ENCODE assay signal across 13 mouse cellular contexts in genomic region chr5:137613076-137613475, GRCm38 (mm10). TPM values are rescaled to one million over a fixed set of nuclear protein-coding genes. Genes with fewer than 3 reads are reported as not detected.
DNase-seq lines count a peak whose midpoint lies in the region; ATAC-seq and TF ChIP-seq lines count a peak whose summit lies in the region.
"Had no signal": no experiment of that assay in that cellular context is flagged by ENCODE, and none has a peak within 500 bp of the region (broad histone marks: within the 10 kb centered on the region; RNA-seq: fewer than 3 reads in every experiment).

No protein-coding gene starts in this region.

- 81% methylated on average over 5 of the region's 5 CpGs for WGBS in kidney, adult 2 months
- WGBS in heart, embryonic 13.5 days: 74% methylated on average over 5 of the region's 5 CpGs
- WGBS in stomach, postnatal 0 days: 49% methylated on average over 5 of the region's 5 CpGs

- H3K27me3 ChIP-seq in kidney, adult 2 months (replicated peaks; ENCODE audit: control insufficient read depth, insufficient read depth, low read length): no peaks in the 10 kb centered on the region
- peaks cover 15% of the 10 kb centered on the region; the same call in 1 of the 2 replicates for H3K27me3 ChIP-seq in heart, embryonic 13.5 days (replicated peaks)
- H3K27me3 ChIP-seq in stomach, postnatal 0 days (ENCODE audit: control insufficient read depth, insufficient read depth, low read length): no peaks in the 10 kb centered on the region

- peaks cover 14% of the 10 kb centered on the region for H3K4me1 ChIP-seq in kidney, adult 2 months (ENCODE audit: control insufficient read depth, insufficient read depth, low read length)
- H3K4me1 ChIP-seq in heart, embryonic 13.5 days: peaks cover 58% of the 10 kb centered on the region
- peaks cover 12% of the 10 kb centered on the region for H3K4me1 ChIP-seq in stomach, postnatal 0 days (replicated peaks; ENCODE audit: control insufficient read depth, insufficient read depth)

- no peak for DNase-seq in kidney, adult 2 months
- DNase-seq in kidney, postnatal 14 days: no peak
- peak; percentile 40 for DNase-seq in urinary bladder, postnatal 14 days (ENCODE audit: low spot score)
- DNase-seq in urinary bladder, postnatal 4 days (ENCODE audit: low spot score in 2 of 2): no peak
- no peak for DNase-seq in stomach, postnatal 0 days (ENCODE audit: low spot score)
- DNase-seq in ovary, postnatal 10 days (ENCODE audit: low spot score): no peak
- DNase-seq in left cerebral cortex, adult 2 months (ENCODE audit: extremely low spot score in 1 of 2, low spot score in 2 of 2): no peak
- DNase-seq: layer of hippocampus, postnatal 36 days had no signal

- H3K27ac ChIP-seq in kidney, adult 2 months (ENCODE audit: insufficient read depth, low read depth, low read length): peak overlapping the region; percentile 43; the same call in 1 of the 2 replicates
- no peak overlapping the region for H3K27ac ChIP-seq in heart, embryonic 13.5 days (replicated peaks)
- peak overlapping the region; percentile 78 for H3K27ac ChIP-seq in stomach, postnatal 0 days (replicated peaks)
- H3K27ac ChIP-seq in left cerebral cortex, adult 2 months: no peak overlapping the region
- H3K27ac ChIP-seq: liver, embryonic 12.5 days; macrophage; neural tube, embryonic 12.5 days had no signal

- H3K4me2 ChIP-seq in heart, embryonic 13.5 days: no peak overlapping the region
- H3K4me2 ChIP-seq in stomach, postnatal 0 days (replicated peaks; ENCODE audit: low read depth): no peak overlapping the region
- H3K4me2 ChIP-seq: liver, embryonic 12.5 days; neural tube, embryonic 12.5 days had no signal

- TF ChIP-seq EP300 in stomach, postnatal 0 days (optimal IDR thresholded peaks at IDR 0.05): no peak

- TF ChIP-seq POLR2A in kidney, adult 2 months (IDR thresholded peaks at IDR 0.05; ENCODE audit: low read depth, low read length): no peak

- no peaks in the 10 kb centered on the region for H3K36me3 ChIP-seq in kidney, adult 2 months (ENCODE audit: control insufficient read depth, insufficient read depth, low read length)
- H3K36me3 ChIP-seq in heart, embryonic 13.5 days: 0 out of 2 replicates have a peak, but pooled peaks cover under 1% of the 10 kb centered on the region
- H3K36me3 ChIP-seq in stomach, postnatal 0 days (ENCODE audit: control insufficient read depth, insufficient read depth, low read length): no peaks in the 10 kb centered on the region
- H3K36me3 ChIP-seq: liver, embryonic 12.5 days; neural tube, embryonic 12.5 days had no signal

- no peak for TF ChIP-seq CTCF in kidney, adult 2 months (conservative IDR thresholded peaks at IDR 0.05; ENCODE audit: insufficient read depth, insufficient read length, low read depth, low read length)
- TF ChIP-seq CTCF in stomach, postnatal 0 days (IDR thresholded peaks at IDR 0.05; ENCODE audit: low read depth): 0 out of 2 replicates have a peak, but pooled peaks have one; percentile 1
- no peak for TF ChIP-seq CTCF in left cerebral cortex, adult 2 months (IDR thresholded peaks at IDR 0.05)

- intact Hi-C loops in left cerebral cortex, adult 2 months (cut with DNase I): no loop called here

- peak overlapping the region; percentile 58; the same call in 1 of the 2 replicates for H3K9ac ChIP-seq in heart, embryonic 13.5 days
- H3K9ac ChIP-seq in stomach, postnatal 0 days (ENCODE audit: low read length): peak overlapping the region; percentile 31
- H3K9ac ChIP-seq: liver, embryonic 12.5 days; neural tube, embryonic 12.5 days had no signal

- no peak overlapping the region for H3K4me3 ChIP-seq in kidney, adult 2 months (ENCODE audit: insufficient read depth, low read depth, low read length)
- H3K4me3 ChIP-seq in heart, embryonic 13.5 days: no peak overlapping the region
- H3K4me3 ChIP-seq in stomach, postnatal 0 days (ENCODE audit: low read depth, low read length): no peak overlapping the region
- no peak overlapping the region for H3K4me3 ChIP-seq in left cerebral cortex, adult 2 months
- H3K4me3 ChIP-seq: liver, embryonic 12.5 days; neural tube, embryonic 12.5 days had no signal

- no peak for ATAC-seq in heart, embryonic 13.5 days (ENCODE audit: extremely low read depth, insufficient number of reproducible peaks, low FRiP score, low TSS enrichment)
- 0 out of 2 replicates have a peak, but pooled peaks have one; percentile 18 for ATAC-seq in stomach, postnatal 0 days (ENCODE audit: low FRiP score, low TSS enrichment)
- ATAC-seq: forebrain, embryonic 14.5 days; liver, embryonic 12.5 days had no signal

- no peaks in the 10 kb centered on the region for H3K9me3 ChIP-seq in heart, embryonic 13.5 days
- no peaks in the 10 kb centered on the region for H3K9me3 ChIP-seq in stomach, postnatal 0 days (ENCODE audit: control insufficient read depth, low read length)
- H3K9me3 ChIP-seq: liver, embryonic 12.5 days; neural tube, embryonic 12.5 days had no signal

RNA-seq across cellular contexts. Expression of gene Pcolce, which starts 0.5 kb away (rescaled TPM):
- 160 and 179 TPM in 2 replicates for polyA plus RNA-seq in kidney, adult 2 months (2012; rRNA removed)
- 113 and 114 TPM in 2 replicates for polyA plus RNA-seq in heart, embryonic 13.5 days (2015; fragmentation: Nextera tagmentation; extraction: Ambion mirVana)
- 77.3 and 85.9 TPM in 2 replicates for polyA plus RNA-seq in stomach, postnatal 0 days (2015; fragmentation: Nextera tagmentation; extraction: Ambion mirVana)
- 10 to 100 TPM in 1 of 2 experiments, 1 to 10 TPM in 1; 9.6 to 11.2 TPM for total RNA-seq in left cerebral cortex, adult 2 months (2021)

RNA-seq across cellular contexts. Expression of gene Mospd3, which starts 12.2 kb away (rescaled TPM):
- polyA plus RNA-seq in kidney, adult 2 months (2012; rRNA removed): 84.2 and 86.6 TPM in 2 replicates
- polyA plus RNA-seq in heart, embryonic 13.5 days (2015; fragmentation: Nextera tagmentation; extraction: Ambion mirVana): 16.4 and 18.4 TPM in 2 replicates
- polyA plus RNA-seq in stomach, postnatal 0 days (2015; fragmentation: Nextera tagmentation; extraction: Ambion mirVana): 30.8 and 34.3 TPM in 2 replicates
- 10 to 100 TPM; 19.9 to 25.1 TPM for total RNA-seq in left cerebral cortex, adult 2 months (2021)

RNA-seq across cellular contexts. Expression of gene Fbxo24, which starts 15.7 kb away (rescaled TPM):
- 0.20 and 0.41 TPM in 2 replicates for polyA plus RNA-seq in kidney, adult 2 months (2012; rRNA removed)
- polyA plus RNA-seq in heart, embryonic 13.5 days (2015; fragmentation: Nextera tagmentation; extraction: Ambion mirVana): 0.12 and 0.23 TPM in 2 replicates
- 0.11 and 0.16 TPM in 2 replicates for polyA plus RNA-seq in stomach, postnatal 0 days (2015; fragmentation: Nextera tagmentation; extraction: Ambion mirVana)
- under 1 TPM; 0.23 to 0.42 TPM for total RNA-seq in left cerebral cortex, adult 2 months (2021)
- polyA plus RNA-seq: macrophage had no signal

RNA-seq across cellular contexts. Expression of gene Lrch4, which starts 15.8 kb away (rescaled TPM):
- polyA plus RNA-seq in kidney, adult 2 months (2012; rRNA removed): 39.4 and 45.5 TPM in 2 replicates
- 21.8 and 24.2 TPM in 2 replicates for polyA plus RNA-seq in heart, embryonic 13.5 days (2015; fragmentation: Nextera tagmentation; extraction: Ambion mirVana)
- 22.5 and 27.0 TPM in 2 replicates for polyA plus RNA-seq in stomach, postnatal 0 days (2015; fragmentation: Nextera tagmentation; extraction: Ambion mirVana)
- 10 to 100 TPM; 15.9 to 21.2 TPM for total RNA-seq in left cerebral cortex, adult 2 months (2021)

RNA-seq across cellular contexts. Expression of gene Gm20605, which starts 15.9 kb away (rescaled TPM):
- 12.2 and 19.8 TPM in 2 replicates for polyA plus RNA-seq in kidney, adult 2 months (2012; rRNA removed)
- 5.5 TPM in 2 replicates for polyA plus RNA-seq in heart, embryonic 13.5 days (2015; fragmentation: Nextera tagmentation; extraction: Ambion mirVana)
- polyA plus RNA-seq in stomach, postnatal 0 days (2015; fragmentation: Nextera tagmentation; extraction: Ambion mirVana): 2.4 and 3.4 TPM in 2 replicates
- total RNA-seq in left cerebral cortex, adult 2 months (2021): 10 to 100 TPM; 11.6 to 12.8 TPM

Comparison
In these comparisons a context has a peak if more than half of its experiments do, and no peak if none do; other contexts are left out.
1. H3K27ac ChIP-seq: peak in kidney, adult 2 months (single experiment) and stomach, postnatal 0 days (single experiment); none in heart, embryonic 13.5 days (single experiment) and left cerebral cortex, adult 2 months (single experiment).